Mouse (Mus musculus): ENCODE measurements around the gene Hc. TPM values are rescaled to one million over a fixed set of nuclear protein-coding genes. Genes with fewer than 3 reads are reported as not detected.

Hc gene
- polyA plus RNA-seq, 2 experiments from 2014 or later = 0.09 to 0.17 TPM

DNA sequence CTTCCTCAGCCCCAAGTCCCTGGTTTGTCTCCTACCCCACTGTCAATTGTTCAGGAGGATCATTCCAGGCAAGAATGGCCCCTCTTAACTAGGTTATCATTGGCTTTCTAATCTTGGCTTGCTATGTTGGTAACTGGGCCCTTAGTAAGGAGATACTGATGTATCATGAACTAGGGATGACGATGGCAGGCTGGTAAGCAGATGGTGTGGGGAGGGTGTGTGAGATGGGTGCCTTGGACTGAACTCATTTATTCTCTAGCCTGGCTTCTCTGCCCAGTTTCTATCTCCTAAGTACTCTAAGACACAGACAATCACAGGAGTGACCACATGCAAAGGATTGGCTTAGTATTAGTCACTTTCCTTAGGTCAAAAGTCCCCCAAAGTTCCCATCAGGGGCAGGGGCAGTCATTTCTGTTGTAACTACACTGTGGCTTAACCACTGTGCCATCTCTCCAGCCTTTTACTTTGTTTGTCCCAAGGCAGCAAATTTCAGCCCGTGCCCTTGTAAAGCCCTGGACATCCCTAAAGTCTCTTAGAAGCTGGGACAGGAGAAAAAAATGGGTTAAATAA lies 107.6 kb downstream of the Hc start:
- no peak for ATAC-seq

DNA sequence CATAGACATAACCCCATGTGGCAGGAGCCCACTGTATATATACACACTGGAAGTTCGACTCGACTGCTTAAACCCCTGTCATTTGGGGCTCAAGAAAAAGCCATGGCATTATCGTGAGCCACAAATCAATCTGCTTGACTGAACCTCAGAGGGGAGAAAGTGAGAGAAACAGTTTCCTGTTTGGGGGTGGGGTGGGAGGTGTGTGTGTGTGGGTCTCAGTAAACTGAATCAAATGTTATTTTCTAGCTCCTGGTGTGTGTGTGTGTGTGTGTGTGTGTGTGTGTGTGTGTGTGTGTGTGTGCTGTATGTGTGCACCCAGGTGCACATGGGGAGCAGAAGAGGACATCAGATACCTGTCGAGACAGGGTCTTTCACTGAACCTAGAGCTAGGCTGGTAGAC lies 108.2 kb downstream of the Hc start:
- peak; percentile 40 for ATAC-seq

DNA sequence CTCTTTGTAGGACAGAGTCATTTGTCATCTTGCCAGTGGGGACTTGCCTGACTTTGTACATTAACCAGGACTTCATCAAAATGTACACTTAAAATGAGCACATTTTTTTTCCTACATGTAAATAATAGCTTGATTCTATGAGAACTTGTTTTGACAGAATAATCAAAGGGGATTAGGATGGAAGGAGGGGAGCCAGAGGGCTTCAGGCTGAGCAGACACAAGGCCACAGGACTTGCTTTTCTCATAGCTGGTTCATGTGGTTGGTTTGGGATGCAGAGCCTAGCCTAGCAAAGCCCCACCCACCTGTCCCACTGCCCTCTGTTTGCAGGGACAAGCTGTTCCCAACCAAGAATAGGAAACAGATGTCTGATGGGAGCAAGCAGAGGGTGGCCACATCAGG lies 109.8 kb downstream of the Hc start:
- no peak for ATAC-seq

DNA sequence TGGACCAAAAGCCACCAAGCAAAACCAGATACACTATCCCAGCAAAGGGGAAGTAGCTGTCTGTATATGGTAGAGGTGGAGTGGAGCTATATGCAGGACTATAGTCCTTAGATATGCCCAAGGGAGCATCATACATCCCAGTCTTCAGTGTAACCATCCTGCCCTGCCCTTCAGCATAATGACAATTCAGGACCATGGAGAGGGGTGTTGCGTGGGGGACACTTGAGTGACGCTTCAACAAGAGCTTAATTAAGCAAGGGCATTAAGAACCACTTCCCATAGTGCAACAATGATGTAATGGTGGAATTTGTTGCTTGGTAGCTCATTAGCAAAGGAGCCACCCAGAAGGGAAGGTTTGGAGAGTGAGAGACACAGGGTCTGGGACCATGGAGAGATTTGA lies 112.6 kb downstream of the Hc start:
- no peak for ATAC-seq

DNA sequence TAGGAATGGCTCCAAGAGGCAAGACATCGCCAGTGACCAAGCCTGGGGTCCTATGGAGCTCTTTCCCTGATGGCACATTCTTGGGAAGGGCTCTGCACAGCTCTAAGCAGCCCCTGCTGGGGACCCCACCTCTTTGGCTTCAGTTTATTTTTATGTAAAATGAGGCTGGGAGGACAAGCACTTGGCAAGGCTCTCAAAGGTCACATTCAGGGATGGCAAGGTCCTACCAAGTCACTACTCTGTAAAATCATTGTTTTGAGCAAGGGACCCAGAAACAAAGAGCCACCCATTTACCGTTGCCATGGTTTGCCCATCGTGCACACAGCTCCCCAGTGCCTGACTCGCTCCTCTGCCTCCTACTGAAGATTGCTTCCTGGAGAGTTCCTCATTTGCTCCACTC lies 115.2 kb downstream of the Hc start:
- ATAC-seq = no peak

DNA sequence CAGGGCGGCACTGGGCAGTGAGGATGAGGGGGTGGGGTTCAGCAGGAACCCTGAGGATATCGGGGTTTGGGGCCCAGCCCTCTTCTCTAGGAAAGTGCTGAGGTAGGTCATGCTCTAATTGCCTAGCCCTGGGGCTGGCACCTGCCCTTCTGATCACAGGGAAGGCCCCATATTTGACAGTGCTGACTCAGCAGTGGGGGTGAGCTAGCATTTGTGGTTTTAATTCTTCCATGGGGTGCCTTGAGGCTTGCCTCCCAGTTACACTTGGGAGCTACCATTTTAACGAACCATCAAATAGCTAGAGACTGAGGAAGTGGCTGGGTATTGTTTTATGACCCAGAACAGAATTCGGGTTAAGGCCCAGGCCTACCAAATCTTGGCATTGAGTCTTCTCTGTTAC lies 115.7 kb downstream of the Hc start:
- peak; percentile 16 for ATAC-seq

DNA sequence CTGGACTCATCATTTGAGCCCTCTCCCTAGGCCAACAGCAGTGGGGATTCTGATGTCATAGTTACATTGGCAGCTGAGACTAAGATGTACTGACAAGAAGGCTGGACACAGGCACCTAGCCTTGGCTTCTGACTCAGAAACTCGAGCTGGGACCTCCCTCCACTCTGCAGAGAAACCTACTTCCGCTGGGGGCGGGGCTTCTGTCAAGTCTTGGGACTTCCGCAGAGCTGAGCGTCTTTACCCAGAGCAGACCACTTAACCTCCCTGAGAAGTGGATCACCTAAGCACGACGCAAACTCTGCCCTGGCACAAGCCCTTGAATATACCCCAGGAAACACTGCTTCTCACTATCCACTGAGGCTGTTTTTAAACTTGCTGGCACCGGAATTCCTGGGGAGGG lies 116.5 kb downstream of the Hc start:
- ATAC-seq = peak; percentile 83

DNA sequence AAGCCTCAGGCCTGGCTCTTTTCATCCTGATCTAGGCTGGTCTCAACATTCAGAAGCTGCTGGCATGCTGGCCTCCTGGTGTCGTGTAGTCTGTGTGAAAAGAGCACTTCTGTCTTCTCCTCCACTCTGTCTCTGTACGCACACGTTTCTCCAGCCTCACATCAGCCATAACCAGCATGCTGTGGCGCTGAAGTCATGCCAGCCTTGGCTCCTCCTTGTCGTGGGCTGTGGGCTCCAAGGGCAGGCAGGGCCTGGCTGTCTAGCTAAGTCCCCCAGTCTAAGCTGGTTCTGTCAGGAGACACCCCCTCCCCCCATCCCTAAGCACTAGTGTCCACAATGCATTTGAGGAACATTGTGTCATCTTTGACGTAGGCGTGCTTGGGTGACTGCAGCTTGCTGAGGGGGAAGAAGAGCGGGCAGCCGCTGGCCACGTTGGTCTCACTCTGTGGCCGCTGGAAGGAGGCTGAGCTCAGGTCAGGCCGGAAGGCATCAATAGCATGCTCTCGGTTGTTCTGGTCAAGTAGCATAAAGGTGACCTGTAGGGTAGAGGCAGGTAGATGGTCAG lies 117.6 kb downstream of the Hc start:
- ATAC-seq = no peak

DNA sequence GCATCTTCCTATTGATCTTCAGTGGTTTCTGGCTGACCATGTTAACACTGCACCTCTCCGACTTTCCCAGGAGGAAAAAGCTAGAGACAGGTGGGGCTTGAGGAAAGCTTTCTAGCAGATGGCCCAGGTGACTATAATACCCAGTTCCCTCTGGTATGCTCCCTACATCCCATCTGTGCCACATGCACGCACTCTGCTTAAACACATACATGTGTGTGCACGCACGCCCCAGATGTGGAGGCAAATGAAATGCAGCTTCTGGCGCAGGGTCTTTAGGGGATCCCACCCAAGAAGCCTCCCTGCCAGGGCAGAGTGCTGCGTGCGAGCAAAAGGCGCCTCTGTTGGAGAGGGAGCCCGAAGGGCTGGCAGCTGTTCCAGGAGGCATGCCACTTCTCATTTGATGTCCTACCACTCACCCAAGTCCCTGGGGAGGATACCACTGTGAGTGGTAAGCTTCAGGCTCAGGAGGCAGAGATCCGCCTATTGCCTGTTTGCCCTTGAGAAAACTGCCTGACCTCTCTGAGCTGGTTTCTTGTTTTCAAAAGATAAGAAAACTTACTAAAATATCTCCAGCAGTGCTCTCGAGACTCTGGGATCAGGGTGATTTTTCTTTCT lies 120.1 kb downstream of the Hc start:
- no peak for ATAC-seq

DNA sequence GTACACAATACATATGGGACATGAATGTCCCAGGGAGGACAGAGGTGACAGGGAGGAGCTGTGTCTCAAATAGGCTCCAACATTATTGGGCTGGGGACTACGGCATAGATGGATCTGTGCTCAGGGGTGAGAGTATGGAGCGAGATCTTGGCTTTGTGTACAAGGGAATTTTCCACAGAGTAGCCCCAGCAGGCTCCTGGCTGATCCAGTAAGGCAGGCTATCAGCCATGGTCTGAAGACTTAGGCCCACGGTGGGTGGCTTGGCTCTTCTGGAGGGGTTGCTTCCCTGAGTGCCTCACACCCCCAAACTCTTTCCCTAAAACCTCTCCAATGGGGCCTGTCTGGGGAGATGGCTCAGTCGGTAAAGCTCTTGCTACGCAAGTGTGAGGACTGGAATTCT lies 121.0 kb downstream of the Hc start:
- no peak for ATAC-seq

DNA sequence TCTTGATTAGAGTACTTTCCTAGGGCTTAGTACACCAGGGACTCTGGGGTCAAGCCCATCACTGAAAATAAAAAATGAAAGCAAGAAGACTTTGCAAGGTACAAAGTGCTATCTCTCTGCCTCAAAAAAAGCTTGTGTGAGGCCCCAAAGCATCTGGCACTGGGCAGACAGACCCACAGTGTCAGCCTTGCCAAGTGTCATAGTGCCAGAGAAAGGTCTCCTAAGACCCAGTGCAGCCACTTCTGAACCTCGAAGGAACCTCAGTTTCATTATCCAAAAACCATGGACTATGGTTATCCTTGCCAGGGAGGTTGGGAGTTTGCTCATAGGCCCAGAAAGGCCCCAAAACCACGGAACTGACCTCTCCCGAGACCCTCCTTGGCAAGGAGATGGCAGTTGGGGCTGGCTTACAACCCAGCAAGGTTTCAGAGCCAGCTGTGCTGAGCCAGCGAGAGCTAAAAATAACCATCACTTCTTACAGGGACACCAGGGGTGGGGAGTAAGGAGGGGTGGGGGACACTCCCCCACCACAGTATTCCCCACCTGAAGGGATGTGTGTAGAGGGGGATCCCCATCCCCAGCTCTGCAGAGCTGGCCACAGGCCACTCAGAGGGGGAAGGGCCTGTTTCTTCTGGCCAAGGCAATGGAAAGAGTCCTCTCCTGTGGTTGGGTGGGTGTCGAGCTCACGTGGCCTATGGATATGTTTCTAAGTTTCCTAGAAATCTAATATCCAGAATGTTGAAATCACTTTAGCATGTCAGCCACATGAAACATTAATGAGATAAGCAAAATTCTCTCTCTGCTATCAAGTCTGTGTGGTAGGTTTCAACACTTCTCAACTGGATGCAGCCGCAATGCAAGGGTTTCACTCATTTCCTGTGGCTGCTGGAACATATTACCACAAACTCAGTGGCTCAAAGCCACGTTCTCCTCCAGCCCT lies 122.7 kb downstream of the Hc start:
- peak; percentile 71 for ATAC-seq

DNA sequence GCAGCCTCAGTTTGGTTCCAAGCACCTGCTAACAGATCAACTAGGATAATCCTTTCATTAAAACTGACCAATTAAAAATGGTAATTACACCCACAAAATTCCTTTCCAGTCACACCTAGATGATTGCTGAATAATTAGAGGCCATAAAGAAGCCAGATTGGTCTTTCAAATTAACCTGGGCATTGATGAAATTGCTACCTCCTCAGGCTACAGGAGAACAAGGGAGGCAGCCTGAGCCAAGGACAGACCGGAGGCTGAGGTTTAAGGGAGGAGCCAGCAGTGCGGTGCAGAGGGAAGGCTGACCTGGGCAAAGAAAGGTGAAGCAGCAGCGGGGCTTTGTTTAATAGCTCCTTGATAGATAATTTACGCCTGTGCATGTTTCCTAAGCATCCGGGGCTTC lies 123.8 kb downstream of the Hc start:
- peak; percentile 11 for ATAC-seq

Other genes starting within 250 kb of the Hc start
- gene Fbxw2, start 235.1 kb downstream of the Hc start, polyA plus RNA-seq (2017; shearing (Covaris generic)) = 10 to 100 TPM; 69.1 to 87.0 TPM
- gene Gm34653, start 228.4 kb downstream of the Hc start, polyA plus RNA-seq (2017; shearing (Covaris generic)) = not detected
- not detected for gene Cutal, start 187.0 kb downstream of the Hc start, polyA plus RNA-seq (2017; shearing (Covaris generic))
- gene Psmd5, start 186.5 kb downstream of the Hc start, polyA plus RNA-seq (2017; shearing (Covaris generic)) = 10 to 100 TPM; 61.0 to 74.1 TPM
- 1 to 10 TPM; 1.2 to 1.8 TPM for gene Phf19, start 147.4 kb downstream of the Hc start, polyA plus RNA-seq (2017; shearing (Covaris generic))
- gene Traf1, start 99.7 kb downstream of the Hc start, polyA plus RNA-seq (2017; shearing (Covaris generic)) = 100 to 1,000 TPM; 213 to 237 TPM
- under 1 TPM in 1 of 2 experiments, not detected in 1; 0.78 TPM for gene AI182371, start 40.1 kb upstream of the Hc start, polyA plus RNA-seq (2017; shearing (Covaris generic))
- 100 to 1,000 TPM; 139 to 153 TPM for gene Cntrl, start 48.1 kb upstream of the Hc start, polyA plus RNA-seq (2017; shearing (Covaris generic))
- 100 to 1,000 TPM in 1 of 2 experiments, 10 to 100 TPM in 1; 90.7 to 129 TPM for gene Rab14, start 139.7 kb upstream of the Hc start, polyA plus RNA-seq (2017; shearing (Covaris generic))
- gene Gsn, start 194.9 kb upstream of the Hc start, polyA plus RNA-seq (2017; shearing (Covaris generic)) = 10 to 100 TPM; 27.2 to 28.3 TPM